Mouse (Mus musculus) E14TG2a.4 (cell line): ENCODE data around the gene Alpk1.

Experiments used
- H3K27me3 ChIP-seq: 2 replicates; pipeline ENCODE4 v1.6.1; 2014; ENCODE audit warnings: low read length, control low read depth; ENCODE audit not compliant: insufficient read depth
- H3K36me3 ChIP-seq: 2 replicates; pipeline ENCODE4 v1.6.1; 2014; ENCODE audit warnings: low read length, control low read depth; ENCODE audit not compliant: insufficient read depth
- H3K4me1 ChIP-seq: replicated peaks from 2 replicates; pipeline ENCODE4 v1.6.1; 2014; ENCODE audit warnings: low read depth, low read length, control low read depth
- H3K4me3 ChIP-seq: replicated peaks from 2 replicates; pipeline ENCODE4 v1.5.1; 2014; ENCODE audit warnings: mild to moderate bottlenecking, low read length
- H3K9me3 ChIP-seq: 2 replicates; pipeline ENCODE4 v1.6.1; 2014; ENCODE audit warnings: low read length, control low read depth
- CTCF ChIP-seq: conservative IDR thresholded peaks from 2 replicates; pipeline ENCODE4 v1.5.1; 2014; ENCODE audit warnings: low read length
- NANOG ChIP-seq: IDR thresholded peaks from 2 replicates; pipeline ENCODE4 v1.6.1; 2014; ENCODE audit warnings: borderline replicate concordance, low read length, mixed read lengths
- POU5F1 ChIP-seq: IDR thresholded peaks from 2 replicates; pipeline ENCODE4 v1.6.1; 2014; ENCODE audit warnings: low read length, borderline replicate concordance

Alpk1 gene

GRCm38 (mm10) chr3:127741473-127741872, 38.9 kb downstream of the Alpk1 start:
- TF ChIP-seq NANOG (no peak), CTCF (peak; percentile 40)
- Histone ChIP-seq H3K4me1 (no peaks in the 10 kb centered on the region), H3K36me3 (no peaks in the 10 kb centered on the region), H3K9me3 (no peaks in the 10 kb centered on the region), H3K4me3 (no peak overlapping the region), H3K27me3 (no peaks in the 10 kb centered on the region; the same call in 1 of the 2 replicates)

- Histone ChIP-seq H3K9me3 (no peaks in the 10 kb centered on the region), H3K4me1 (no peaks in the 10 kb centered on the region), H3K36me3 (no peaks in the 10 kb centered on the region), H3K27me3 (peaks cover 2% of the 10 kb centered on the region; the same call in 1 of the 2 replicates), H3K4me3 (no peak overlapping the region)
- no peak for TF ChIP-seq CTCF
- no peak for TF ChIP-seq POU5F1
- TF ChIP-seq NANOG, result no peak
These were observed 42.5 kb downstream of the Alpk1 start for GRCm38 (mm10) chr3:127737876-127738275.

GRCm38 (mm10) chr3:127735395-127735794, 44.9 kb downstream of the Alpk1 start:
- no peak overlapping the region for H3K4me3 ChIP-seq
- H3K27me3 ChIP-seq, result peaks cover 2% of the 10 kb centered on the region; the same call in 1 of the 2 replicates
- H3K9me3 ChIP-seq, result no peaks in the 10 kb centered on the region
- TF ChIP-seq POU5F1 (no peak), CTCF (no peak), NANOG (no peak)
- H3K36me3 ChIP-seq, result no peaks in the 10 kb centered on the region
- no peaks in the 10 kb centered on the region for H3K4me1 ChIP-seq

- Histone ChIP-seq H3K27me3 (peaks cover 15% of the 10 kb centered on the region), H3K4me1 (no peaks in the 10 kb centered on the region), H3K4me3 (no peak overlapping the region), H3K36me3 (no peaks in the 10 kb centered on the region), H3K9me3 (no peaks in the 10 kb centered on the region)
- TF ChIP-seq POU5F1 (no peak), CTCF (no peak), NANOG (no peak)
These were observed 50.7 kb downstream of the Alpk1 start for GRCm38 (mm10) chr3:127729513-127730137.

GRCm38 (mm10) chr3:127728851-127729512, 51.3 kb downstream of the Alpk1 start:
- Histone ChIP-seq H3K36me3 (no peaks in the 10 kb centered on the region), H3K27me3 (peaks cover 17% of the 10 kb centered on the region), H3K4me1 (no peaks in the 10 kb centered on the region), H3K9me3 (no peaks in the 10 kb centered on the region), H3K4me3 (no peak overlapping the region)
- TF ChIP-seq POU5F1 (no peak), CTCF (no peak), NANOG (no peak)

- Histone ChIP-seq H3K27me3 (peaks cover 15% of the 10 kb centered on the region), H3K4me1 (no peaks in the 10 kb centered on the region), H3K36me3 (no peaks in the 10 kb centered on the region), H3K4me3 (no peak overlapping the region), H3K9me3 (no peaks in the 10 kb centered on the region)
- TF ChIP-seq NANOG (no peak), POU5F1 (no peak), CTCF (no peak)
These were observed 52.3 kb downstream of the Alpk1 start for GRCm38 (mm10) chr3:127728046-127728445.

GRCm38 (mm10) chr3:127720948-127721347, 59.4 kb downstream of the Alpk1 start:
- Histone ChIP-seq H3K27me3 (peaks cover 5% of the 10 kb centered on the region; the same call in 1 of the 2 replicates), H3K9me3 (no peaks in the 10 kb centered on the region), H3K36me3 (no peaks in the 10 kb centered on the region), H3K4me1 (peaks cover 6% of the 10 kb centered on the region; the same call in 1 of the 2 replicates), H3K4me3 (no peak overlapping the region)
- TF ChIP-seq POU5F1, result no peak
- TF ChIP-seq NANOG, result no peak
- no peak for TF ChIP-seq CTCF

GRCm38 (mm10) chr3:127720050-127720449, 60.3 kb downstream of the Alpk1 start:
- Histone ChIP-seq H3K9me3 (no peaks in the 10 kb centered on the region), H3K4me3 (no peak overlapping the region), H3K27me3 (0 out of 2 replicates have a peak, but pooled peaks cover 5% of the 10 kb centered on the region), H3K4me1 (peaks cover 6% of the 10 kb centered on the region; the same call in 1 of the 2 replicates), H3K36me3 (no peaks in the 10 kb centered on the region)
- TF ChIP-seq POU5F1, result no peak
- no peak for TF ChIP-seq CTCF
- TF ChIP-seq NANOG, result no peak

GRCm38 (mm10) chr3:127719601-127720000, 60.7 kb downstream of the Alpk1 start:
- TF ChIP-seq CTCF (no peak), POU5F1 (no peak), NANOG (no peak)
- peaks cover 6% of the 10 kb centered on the region; the same call in 1 of the 2 replicates for H3K4me1 ChIP-seq
- H3K4me3 ChIP-seq, result no peak overlapping the region
- 0 out of 2 replicates have a peak, but pooled peaks cover 5% of the 10 kb centered on the region for H3K27me3 ChIP-seq
- no peaks in the 10 kb centered on the region for H3K36me3 ChIP-seq
- no peaks in the 10 kb centered on the region for H3K9me3 ChIP-seq
